7 mouse cellular contexts compared by ENCODE assay signal in genomic region chr1:171412001-171412441, GRCm38 (mm10). TPM values are rescaled to one million over a fixed set of nuclear protein-coding genes. Genes with fewer than 3 reads are reported as not detected.
DNase-seq lines count a peak whose midpoint lies in the region; ATAC-seq lines count a peak whose summit lies in the region.

No protein-coding gene starts in this region.

- peaks cover 14% of the 10 kb centered on the region for H3K4me1 ChIP-seq in heart, embryonic 15.5 days (replicated peaks)

- peaks cover 9% of the 10 kb centered on the region; the same call in 1 of the 2 replicates for H3K27me3 ChIP-seq in heart, embryonic 15.5 days

- 2% methylated on average over 20 of the region's 20 CpGs for WGBS in heart, embryonic 15.5 days

- no peaks in the 10 kb centered on the region for H3K9me3 ChIP-seq in heart, embryonic 15.5 days (replicated peaks)

- H3K4me3 ChIP-seq in heart, embryonic 15.5 days, result peak overlapping the region; percentile 93

- peak overlapping the region; percentile 94 for H3K9ac ChIP-seq in heart, embryonic 15.5 days

- DNase-seq in CD4-positive helper T cell, adult 2 months (ENCODE audit: low read depth, low spot score), result peak; percentile 79
- peak; percentile 68 for DNase-seq in ES-CJ7 (ENCODE audit: low read depth, low spot score)
- peak; percentile 31 for DNase-seq in embryo, embryonic 11.5 days (ENCODE audit: low read depth, low spot score)
- peak; percentile 23 to 51 for DNase-seq in kidney, postnatal 25 days
- DNase-seq in lung, postnatal 36 days, result peak; percentile 57
- peak; percentile 46 for DNase-seq in right cerebral cortex, postnatal 4 days

- ATAC-seq in heart, embryonic 15.5 days (replicated peaks; ENCODE audit: insufficient number of reproducible peaks, insufficient read depth, low FRiP score, low read depth), result 0 out of 2 replicates have a peak, but pooled peaks have one; percentile 24

- peak overlapping the region; percentile 71 for H3K4me2 ChIP-seq in heart, embryonic 15.5 days

- peaks cover 21% of the 10 kb centered on the region for H3K36me3 ChIP-seq in heart, embryonic 15.5 days

- H3K27ac ChIP-seq in heart, embryonic 15.5 days, result peak overlapping the region; percentile 92

RNA-seq across cellular contexts. Expression of gene Usf1, which starts 0.9 kb away (rescaled TPM):
- 48.7 and 57.5 TPM in 2 replicates for polyA plus RNA-seq in heart, embryonic 15.5 days (2015; fragmentation: Nextera tagmentation; extraction: Ambion mirVana)

RNA-seq across cellular contexts. Expression of gene Tstd1, which starts 6.7 kb away (rescaled TPM):
- polyA plus RNA-seq in heart, embryonic 15.5 days (2015; fragmentation: Nextera tagmentation; extraction: Ambion mirVana), result 2.7 and 3.1 TPM in 2 replicates

RNA-seq across cellular contexts. Expression of gene Arhgap30, which starts 23.3 kb away (rescaled TPM):
- 1.00 and 5.3 TPM in 2 replicates for polyA plus RNA-seq in heart, embryonic 15.5 days (2015; fragmentation: Nextera tagmentation; extraction: Ambion mirVana)

RNA-seq across cellular contexts. Expression of gene F11r, which starts 25.3 kb away (rescaled TPM):
- polyA plus RNA-seq in heart, embryonic 15.5 days (2015; fragmentation: Nextera tagmentation; extraction: Ambion mirVana), result 63.5 and 66.2 TPM in 2 replicates

RNA-seq across cellular contexts. Expression of gene Nectin4, which starts 42.1 kb away (rescaled TPM):
- polyA plus RNA-seq in heart, embryonic 15.5 days (2015; fragmentation: Nextera tagmentation; extraction: Ambion mirVana), result 0.26 and 1.2 TPM in 2 replicates

Comparison
In these comparisons a context has a peak if more than half of its experiments do, and no peak if none do; other contexts are left out.
1. Peak in every context shown above with its lines: DNase-seq, ATAC-seq, H3K4me3 ChIP-seq and H3K27ac ChIP-seq.